Mouse (Mus musculus): ENCODE results near the gene Atf2.

DNA sequence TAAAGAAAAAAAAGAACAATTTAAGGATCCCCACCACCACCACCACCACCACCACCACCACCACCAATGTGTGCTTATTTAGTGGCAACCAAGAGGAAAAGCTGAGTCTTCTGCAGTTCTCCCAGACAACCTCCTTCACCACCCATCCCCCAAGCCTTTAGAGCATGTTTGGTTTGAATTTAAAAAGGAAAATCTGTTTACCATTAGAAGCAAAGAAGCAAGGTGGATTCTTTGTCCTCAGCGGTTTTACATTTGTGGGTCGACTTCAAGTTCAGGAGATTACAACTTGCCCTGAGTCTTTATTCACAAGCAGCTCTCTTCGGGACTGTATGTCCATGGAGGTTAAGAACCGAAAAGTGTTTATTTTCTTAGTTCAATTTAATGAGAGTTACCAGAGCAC lies 115.5 kb downstream of the Atf2 start:
- no peak for TF ChIP-seq CTCF (IDR thresholded peaks at IDR 0.05; ENCODE audit: low read depth)
- TF ChIP-seq EP300 (IDR thresholded peaks at IDR 0.05; ENCODE audit: low read depth) = no peak
